Mouse (Mus musculus) ovary, postnatal 10 days (tissue): ENCODE data around the gene Fam71f1.
A peak's percentile ranks its signal among the peaks of the same experiment; 100 is the strongest.
"Not testable (repeated sequence)": the region's sequence is repeated elsewhere in the genome, so short reads cannot be mapped to it uniquely, and the experiment has no call there.

Experiments
- DNase-seq: peaks from one replicate; pipeline ENCODE4 v3.0.0; 2022; ENCODE audit warnings: low spot score

Gene Fam71f1

GRCm38 (mm10) chr6:29329514-29329913 is 10.6 kb downstream of the Fam71f1 start:
- DNase-seq: no peak

- DNase-seq: not testable (repeated sequence)
Measured at GRCm38 (mm10) chr6:29346512-29346911, 27.6 kb downstream of the Fam71f1 start.

- no peak for DNase-seq
Measured at GRCm38 (mm10) chr6:29347189-29347588, 28.2 kb downstream of the Fam71f1 start.

- DNase-seq: peak; percentile 98
Measured at GRCm38 (mm10) chr6:29347665-29348370, 28.9 kb downstream of the Fam71f1 start, which contains the start of gene Calu. TSS of gene Calu (plus strand) at chr6:29348069.

- no peak for DNase-seq
Measured at GRCm38 (mm10) chr6:29348371-29348724, 29.4 kb downstream of the Fam71f1 start.

GRCm38 (mm10) chr6:29351613-29352012 is 32.7 kb downstream of the Fam71f1 start:
- no peak for DNase-seq

GRCm38 (mm10) chr6:29352816-29353215 is 33.9 kb downstream of the Fam71f1 start:
- no peak for DNase-seq

- no peak for DNase-seq
Measured at GRCm38 (mm10) chr6:29359386-29359785, 40.4 kb downstream of the Fam71f1 start.

GRCm38 (mm10) chr6:29360211-29360610 is 41.3 kb downstream of the Fam71f1 start:
- DNase-seq: no peak

GRCm38 (mm10) chr6:29362246-29363128 is 43.5 kb downstream of the Fam71f1 start:
- no peak for DNase-seq

- no peak for DNase-seq
Measured at GRCm38 (mm10) chr6:29363129-29363515, 44.2 kb downstream of the Fam71f1 start.

- DNase-seq: no peak
Measured at GRCm38 (mm10) chr6:29365277-29365676, 46.3 kb downstream of the Fam71f1 start.

- DNase-seq: no peak
Measured at GRCm38 (mm10) chr6:29377386-29377785, 58.4 kb downstream of the Fam71f1 start.

GRCm38 (mm10) chr6:29378678-29379077 is 59.7 kb downstream of the Fam71f1 start:
- DNase-seq: no peak

- DNase-seq: no peak
Measured at GRCm38 (mm10) chr6:29379954-29380353, 61.0 kb downstream of the Fam71f1 start.

GRCm38 (mm10) chr6:29382442-29382841 is 63.5 kb downstream of the Fam71f1 start:
- no peak for DNase-seq
